Mouse (Mus musculus): ENCODE results near the gene Nsf. TPM values are rescaled to one million over a fixed set of nuclear protein-coding genes. Genes with fewer than 3 reads are reported as not detected.

Gene Nsf
- polyA plus RNA-seq, 1 experiment = 13.2 TPM

GRCm38 (mm10) chr11:103832331-103832730 lies 121.5 kb downstream of the Nsf start:
- Histone ChIP-seq H3K27ac (ENCODE audit: control insufficient read depth, insufficient read depth, low read depth, low read length, poor library complexity) (no peak overlapping the region), H3K4me3 (replicated peaks; ENCODE audit: control insufficient read depth, low read depth, low read length) (no peak overlapping the region), H3K4me1 (ENCODE audit: control insufficient read depth, insufficient read depth, low read length) (no peaks in the 10 kb centered on the region)
- TF ChIP-seq POLR2A (IDR thresholded peaks at IDR 0.05; ENCODE audit: borderline replicate concordance, control insufficient read depth, low read depth, low read length) (no peak), CTCF (IDR thresholded peaks at IDR 0.05; ENCODE audit: control insufficient read depth, insufficient read depth, low read length) (no peak)
- WGBS = 82% methylated on average over 4 of the region's 4 CpGs

- Histone ChIP-seq H3K4me3 (replicated peaks; ENCODE audit: control insufficient read depth, low read depth, low read length) (no peak overlapping the region), H3K4me1 (ENCODE audit: control insufficient read depth, insufficient read depth, low read length) (no peaks in the 10 kb centered on the region), H3K27ac (ENCODE audit: control insufficient read depth, insufficient read depth, low read depth, low read length, poor library complexity) (no peak overlapping the region)
- TF ChIP-seq POLR2A (IDR thresholded peaks at IDR 0.05; ENCODE audit: borderline replicate concordance, control insufficient read depth, low read depth, low read length) (no peak), CTCF (IDR thresholded peaks at IDR 0.05; ENCODE audit: control insufficient read depth, insufficient read depth, low read length) (no peak)
- WGBS = 86% methylated on average over 3 of the region's 3 CpGs
Measured at GRCm38 (mm10) chr11:103831766-103832165, 122.1 kb downstream of the Nsf start.

- no peaks in the 10 kb centered on the region for H3K4me1 ChIP-seq (ENCODE audit: control insufficient read depth, insufficient read depth, low read length)
- 88% methylated on average over 9 of the region's 9 CpGs for whole genome bisulfite sequencing
- TF ChIP-seq CTCF (IDR thresholded peaks at IDR 0.05; ENCODE audit: control insufficient read depth, insufficient read depth, low read length) (no peak), POLR2A (IDR thresholded peaks at IDR 0.05; ENCODE audit: borderline replicate concordance, control insufficient read depth, low read depth, low read length) (no peak)
- no peak overlapping the region for H3K27ac ChIP-seq (ENCODE audit: control insufficient read depth, insufficient read depth, low read depth, low read length, poor library complexity)
- H3K4me3 ChIP-seq (replicated peaks; ENCODE audit: control insufficient read depth, low read depth, low read length) = no peak overlapping the region
Measured at GRCm38 (mm10) chr11:103830476-103830875, 123.4 kb downstream of the Nsf start.

- 88% methylated on average over 4 of the region's 4 CpGs for WGBS
Measured at GRCm38 (mm10) chr11:103829956-103830355, 123.9 kb downstream of the Nsf start.

GRCm38 (mm10) chr11:103828866-103829265 lies 125.0 kb downstream of the Nsf start:
- no peak for TF ChIP-seq CTCF (IDR thresholded peaks at IDR 0.05; ENCODE audit: control insufficient read depth, insufficient read depth, low read length)
- TF ChIP-seq POLR2A (IDR thresholded peaks at IDR 0.05; ENCODE audit: borderline replicate concordance, control insufficient read depth, low read depth, low read length) = no peak
- 89% methylated on average over 7 of the region's 7 CpGs for WGBS
- Histone ChIP-seq H3K4me1 (ENCODE audit: control insufficient read depth, insufficient read depth, low read length) (no peaks in the 10 kb centered on the region), H3K27ac (ENCODE audit: control insufficient read depth, insufficient read depth, low read depth, low read length, poor library complexity) (no peak overlapping the region), H3K4me3 (replicated peaks; ENCODE audit: control insufficient read depth, low read depth, low read length) (no peak overlapping the region)

More at GRCm38 (mm10) chr11:103829956-103830355, 123.9 kb downstream of the Nsf start:
- H3K4me1 ChIP-seq (ENCODE audit: control insufficient read depth, insufficient read depth, low read length) = no peaks in the 10 kb centered on the region
- no peak overlapping the region for H3K4me3 ChIP-seq (replicated peaks; ENCODE audit: control insufficient read depth, low read depth, low read length)
- no peak for TF ChIP-seq POLR2A (IDR thresholded peaks at IDR 0.05; ENCODE audit: borderline replicate concordance, control insufficient read depth, low read depth, low read length)
- no peak for TF ChIP-seq CTCF (IDR thresholded peaks at IDR 0.05; ENCODE audit: control insufficient read depth, insufficient read depth, low read length)
- H3K27ac ChIP-seq (ENCODE audit: control insufficient read depth, insufficient read depth, low read depth, low read length, poor library complexity) = no peak overlapping the region

- Histone ChIP-seq H3K4me3 (replicated peaks; ENCODE audit: control insufficient read depth, low read depth, low read length) (no peak overlapping the region), H3K4me1 (ENCODE audit: control insufficient read depth, insufficient read depth, low read length) (no peaks in the 10 kb centered on the region), H3K27ac (ENCODE audit: control insufficient read depth, insufficient read depth, low read depth, low read length, poor library complexity) (no peak overlapping the region)
- WGBS = 95% methylated on average over 6 of the region's 6 CpGs
- TF ChIP-seq CTCF (IDR thresholded peaks at IDR 0.05; ENCODE audit: control insufficient read depth, insufficient read depth, low read length) (no peak), POLR2A (IDR thresholded peaks at IDR 0.05; ENCODE audit: borderline replicate concordance, control insufficient read depth, low read depth, low read length) (no peak)
Measured at GRCm38 (mm10) chr11:103827201-103827600, 126.7 kb downstream of the Nsf start.

- H3K4me3 ChIP-seq (replicated peaks; ENCODE audit: control insufficient read depth, low read depth, low read length) = no peak overlapping the region
- H3K27ac ChIP-seq (ENCODE audit: control insufficient read depth, insufficient read depth, low read depth, low read length, poor library complexity) = no peak overlapping the region
- 91% methylated on average over 8 of the region's 8 CpGs for WGBS
- TF ChIP-seq POLR2A (IDR thresholded peaks at IDR 0.05; ENCODE audit: borderline replicate concordance, control insufficient read depth, low read depth, low read length) (no peak), CTCF (IDR thresholded peaks at IDR 0.05; ENCODE audit: control insufficient read depth, insufficient read depth, low read length) (no peak)
- no peaks in the 10 kb centered on the region for H3K4me1 ChIP-seq (ENCODE audit: control insufficient read depth, insufficient read depth, low read length)
Measured at GRCm38 (mm10) chr11:103816719-103817118, 137.1 kb downstream of the Nsf start.

GRCm38 (mm10) chr11:103815986-103816385 lies 137.9 kb downstream of the Nsf start:
- H3K27ac ChIP-seq (ENCODE audit: control insufficient read depth, insufficient read depth, low read depth, low read length, poor library complexity) = no peak overlapping the region
- H3K4me3 ChIP-seq (replicated peaks; ENCODE audit: control insufficient read depth, low read depth, low read length) = no peak overlapping the region
- WGBS = 83% methylated on average over 13 of the region's 13 CpGs
- no peak for TF ChIP-seq CTCF (IDR thresholded peaks at IDR 0.05; ENCODE audit: control insufficient read depth, insufficient read depth, low read length)
- TF ChIP-seq POLR2A (IDR thresholded peaks at IDR 0.05; ENCODE audit: borderline replicate concordance, control insufficient read depth, low read depth, low read length) = no peak
- H3K4me1 ChIP-seq (ENCODE audit: control insufficient read depth, insufficient read depth, low read length) = no peaks in the 10 kb centered on the region

- Histone ChIP-seq H3K4me3 (replicated peaks; ENCODE audit: control insufficient read depth, low read depth, low read length) (no peak overlapping the region), H3K27ac (ENCODE audit: control insufficient read depth, insufficient read depth, low read depth, low read length, poor library complexity) (no peak overlapping the region), H3K4me1 (ENCODE audit: control insufficient read depth, insufficient read depth, low read length) (no peaks in the 10 kb centered on the region)
- 18% methylated on average over 3 of the region's 3 CpGs for WGBS
- TF ChIP-seq CTCF (IDR thresholded peaks at IDR 0.05; ENCODE audit: control insufficient read depth, insufficient read depth, low read length) (no peak), POLR2A (IDR thresholded peaks at IDR 0.05; ENCODE audit: borderline replicate concordance, control insufficient read depth, low read depth, low read length) (no peak)
Measured at GRCm38 (mm10) chr11:103814808-103815207, 139.0 kb downstream of the Nsf start.

Data from bone marrow, adult 2 months (tissue).